Mouse (Mus musculus) cerebral cortex, adult 2 months (tissue): Measurements from ENCODE around the gene Scn8a.

ENCODE experiments used
- WGBS: fragments of 180-500 bp; shearing (Covaris S2); methylation state at CpG from one replicate; pipeline ENCODE4 v1.1.7; 2018; 5-methylcytosine and 5-hydroxymethylcytosine counted together

Gene Scn8a

DNA sequence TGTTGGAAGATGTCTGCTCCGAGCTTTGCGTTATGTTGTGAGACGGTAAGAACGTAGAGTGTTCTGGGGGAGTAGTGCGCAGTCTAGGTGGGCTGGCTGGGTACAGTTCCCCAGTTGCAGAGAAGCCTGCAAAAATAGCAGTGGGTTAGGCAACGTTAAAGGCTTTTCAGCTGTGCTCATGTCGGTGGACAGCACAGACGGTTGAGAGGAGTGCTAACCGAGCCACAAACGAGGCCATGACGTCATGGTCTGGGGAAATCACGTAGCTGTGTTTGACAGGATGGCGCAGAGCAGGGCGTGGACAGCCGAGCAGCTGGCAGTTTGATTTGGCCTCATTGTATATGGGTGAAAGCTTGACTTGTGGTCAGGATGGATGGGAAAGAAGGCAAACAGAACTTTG, 9.4 kb downstream of the Scn8a start:
- WGBS, result 36% methylated on average over 15 of the region's 15 CpGs

DNA sequence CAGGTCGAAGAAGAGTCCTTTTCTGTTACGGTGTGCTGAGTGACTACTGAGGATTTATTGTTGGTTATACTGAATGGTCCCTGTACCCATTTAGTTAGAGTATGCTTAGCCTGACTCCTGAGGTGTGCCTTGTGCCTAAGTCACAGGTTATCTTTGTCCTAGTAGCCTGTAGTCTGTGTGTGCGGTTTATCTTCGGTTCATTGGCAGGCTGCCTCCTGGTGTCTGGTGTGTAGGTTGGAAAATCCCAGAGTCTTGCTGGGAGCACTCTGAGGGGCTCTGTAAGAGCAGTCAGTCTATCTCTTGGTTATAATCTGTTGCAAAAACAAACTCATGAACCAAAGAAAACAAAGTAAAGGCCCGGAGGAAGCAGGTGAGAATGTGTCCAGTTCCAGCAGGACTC, 11.7 kb downstream of the Scn8a start:
- WGBS, result 44% methylated on average over 5 of the region's 5 CpGs

- 60% methylated on average over 6 of the region's 6 CpGs for WGBS
Measured at GRCm38 (mm10) chr15:100884481-100884880, 14.8 kb downstream of the Scn8a start.

DNA sequence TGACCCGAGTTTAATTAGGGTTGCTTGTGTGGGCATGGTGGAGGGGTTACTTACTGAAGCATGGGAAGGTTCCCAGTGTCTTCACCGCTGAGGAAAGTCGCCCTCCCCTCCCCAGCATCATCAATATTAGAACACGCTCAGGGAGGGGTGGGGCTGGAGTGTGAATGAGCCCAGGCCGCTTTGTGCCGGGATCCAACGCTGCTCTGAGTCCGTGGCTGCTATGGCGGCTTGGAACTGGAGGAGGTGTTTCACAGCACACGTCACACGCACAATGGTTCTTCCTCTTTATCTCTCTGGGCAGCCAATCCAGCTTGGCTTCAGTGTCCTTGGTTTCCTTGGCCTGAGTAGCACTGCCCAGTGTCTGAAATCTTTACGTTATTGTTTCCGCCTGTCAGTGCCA, 22.3 kb downstream of the Scn8a start:
- WGBS, result 45% methylated on average over 13 of the region's 13 CpGs

DNA sequence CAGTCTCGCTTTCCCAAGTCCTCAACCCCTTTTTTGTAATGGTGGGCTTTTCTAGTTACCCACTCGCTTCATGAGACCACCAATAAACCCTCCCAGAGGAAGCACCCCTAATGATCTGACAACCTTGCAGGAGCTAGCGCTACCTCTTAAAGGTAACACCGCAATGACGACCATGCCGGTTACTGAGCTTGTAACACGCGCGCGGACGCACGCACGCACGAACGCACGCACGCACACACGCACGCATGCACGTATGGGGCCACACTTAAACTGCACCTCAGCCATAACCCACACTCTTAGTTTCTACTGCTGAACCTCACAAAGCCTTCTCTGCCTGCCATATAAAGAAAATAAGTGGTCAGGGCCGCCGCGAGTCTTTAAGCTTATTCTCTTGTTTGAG, 26.8 kb downstream of the Scn8a start:
- 99% methylated on average over 23 of the region's 23 CpGs for WGBS

DNA sequence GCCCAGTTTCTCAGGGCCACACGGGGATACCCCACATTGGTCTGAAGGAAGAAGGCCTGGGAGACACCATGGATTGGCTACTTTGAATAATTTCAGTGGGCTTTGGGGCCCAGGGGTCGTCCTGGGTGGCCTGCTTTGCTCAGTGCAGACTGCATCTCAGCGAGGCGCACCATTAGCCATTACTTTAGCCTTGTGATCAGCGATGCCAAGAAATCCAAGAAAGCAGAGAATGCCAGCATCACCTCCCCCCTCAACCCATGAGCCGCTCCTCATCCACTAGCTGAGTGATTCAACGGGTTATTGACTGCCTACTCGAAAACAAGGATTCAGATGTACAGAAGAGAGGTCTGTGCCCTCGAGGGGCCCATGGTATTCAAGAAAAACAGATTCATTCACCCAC, 34.2 kb downstream of the Scn8a start:
- WGBS, result 39% methylated on average over 9 of the region's 9 CpGs

DNA sequence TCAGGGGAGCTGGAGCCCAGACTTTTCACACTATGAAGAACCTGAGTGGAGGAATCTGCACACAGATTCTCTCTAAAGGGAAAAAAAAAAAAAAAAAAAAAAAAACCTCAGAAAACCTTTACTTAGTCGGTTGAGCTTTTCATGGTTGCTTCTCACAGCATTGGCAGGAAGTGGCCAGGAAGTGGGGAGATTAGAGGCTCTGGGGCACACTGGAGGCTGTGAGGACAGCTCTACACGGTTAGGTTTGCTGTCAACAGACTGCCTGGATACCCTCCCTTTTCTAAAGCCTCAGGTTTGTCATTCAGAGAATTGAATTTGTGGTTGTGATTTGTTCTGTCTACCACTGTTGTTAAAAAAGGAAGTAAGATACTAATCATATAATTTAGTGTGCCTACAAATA, 35.3 kb downstream of the Scn8a start:
- 15% methylated on average over 2 of the region's 2 CpGs for WGBS

GRCm38 (mm10) chr15:100905751-100906150, 36.1 kb downstream of the Scn8a start:
- 71% methylated on average over 8 of the region's 8 CpGs for WGBS

- 69% methylated on average over 3 of the region's 3 CpGs for WGBS
Measured at GRCm38 (mm10) chr15:100908817-100909216, 39.2 kb downstream of the Scn8a start.

- 16% methylated on average over 3 of the region's 3 CpGs for WGBS
Measured at GRCm38 (mm10) chr15:100909734-100910163, 40.1 kb downstream of the Scn8a start.

DNA sequence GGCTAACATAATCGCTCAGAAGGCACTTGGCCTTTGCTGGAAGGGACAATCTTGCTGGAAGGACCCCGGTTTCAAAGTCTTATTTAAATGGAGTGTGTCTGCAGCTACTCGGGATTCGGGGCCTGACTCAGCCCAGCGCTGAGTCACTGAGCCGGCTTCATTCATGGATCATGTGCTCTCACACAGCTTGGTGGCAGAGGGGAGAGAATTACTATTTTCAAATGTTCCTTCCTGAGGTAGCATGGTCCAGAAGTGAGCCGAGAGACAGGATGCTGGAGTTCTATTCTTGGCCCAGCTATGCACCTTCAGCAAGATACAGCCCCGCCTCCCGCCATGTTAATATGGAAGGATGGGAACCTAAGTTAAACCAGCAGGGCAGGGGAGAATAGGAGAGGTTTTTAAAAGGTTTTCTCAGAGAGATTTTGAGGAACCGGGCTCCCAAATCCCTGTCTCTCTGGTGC, 40.8 kb downstream of the Scn8a start:
- 14% methylated on average over 10 of the region's 10 CpGs for WGBS

DNA sequence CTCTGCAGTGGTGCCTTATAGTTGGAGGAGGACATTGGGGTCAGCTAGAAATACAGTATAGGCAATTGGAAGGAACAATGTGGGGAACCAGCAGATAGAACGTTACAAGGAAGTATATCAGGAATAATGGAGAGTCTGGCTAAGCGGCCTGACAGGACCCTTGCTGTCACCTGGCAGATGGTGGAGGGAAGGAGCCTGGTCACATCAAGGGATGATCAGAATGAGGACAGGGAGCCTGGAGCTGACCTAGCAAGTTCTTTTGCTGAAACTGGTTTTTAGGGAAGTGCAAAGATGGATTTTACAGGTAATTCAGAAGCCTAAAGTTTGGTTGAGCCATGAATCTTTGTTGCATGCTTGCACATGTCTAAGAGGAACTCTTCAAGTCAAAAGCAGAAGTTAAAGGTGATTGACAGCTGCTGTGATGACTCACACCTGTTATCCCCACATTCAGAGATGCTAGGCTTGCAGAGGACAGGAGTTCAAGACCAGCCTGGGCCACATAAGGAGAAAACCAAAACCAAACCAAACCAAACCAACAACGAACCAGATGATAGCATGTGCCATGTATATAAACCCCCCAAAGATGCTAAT, 43.1 kb downstream of the Scn8a start:
- 80% methylated on average over 3 of the region's 3 CpGs for WGBS

- whole genome bisulfite sequencing, result 8% methylated on average over 24 of the region's 24 CpGs
Measured at GRCm38 (mm10) chr15:100914734-100915242, 45.1 kb downstream of the Scn8a start.

- 45% methylated on average over 4 of the region's 4 CpGs for WGBS
Measured at GRCm38 (mm10) chr15:100918046-100918445, 48.4 kb downstream of the Scn8a start.

DNA sequence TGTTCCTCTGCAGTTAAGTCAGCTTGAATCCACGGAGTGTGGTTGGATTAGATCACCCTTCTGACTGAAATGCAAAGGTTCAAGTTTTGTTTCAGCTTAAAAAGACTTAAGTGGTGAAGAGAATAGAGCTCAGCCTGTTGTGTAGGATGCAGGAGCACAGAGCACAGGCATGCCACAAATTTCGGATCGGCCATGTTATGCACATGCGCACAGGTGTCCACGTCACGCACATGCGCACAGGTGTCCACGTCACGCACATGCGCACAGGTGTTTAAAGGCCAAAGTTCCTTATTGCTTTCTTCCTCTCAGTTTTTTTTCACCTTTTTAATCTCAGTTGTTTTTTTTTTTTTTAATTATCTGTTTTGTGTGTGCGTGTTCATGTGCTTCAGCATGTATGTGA, 52.6 kb downstream of the Scn8a start:
- 78% methylated on average over 11 of the region's 11 CpGs for WGBS

GRCm38 (mm10) chr15:100923476-100923875, 53.8 kb downstream of the Scn8a start:
- WGBS, result 9% methylated on average over 19 of the region's 19 CpGs

GRCm38 (mm10) chr15:100924941-100925340, 55.3 kb downstream of the Scn8a start:
- WGBS, result 64% methylated on average over 10 of the region's 10 CpGs

GRCm38 (mm10) chr15:100930477-100930876, 60.8 kb downstream of the Scn8a start:
- 71% methylated on average over 3 of the region's 3 CpGs for WGBS

GRCm38 (mm10) chr15:100936176-100936575, 66.5 kb downstream of the Scn8a start:
- WGBS, result 76% methylated on average over 24 of the region's 24 CpGs

DNA sequence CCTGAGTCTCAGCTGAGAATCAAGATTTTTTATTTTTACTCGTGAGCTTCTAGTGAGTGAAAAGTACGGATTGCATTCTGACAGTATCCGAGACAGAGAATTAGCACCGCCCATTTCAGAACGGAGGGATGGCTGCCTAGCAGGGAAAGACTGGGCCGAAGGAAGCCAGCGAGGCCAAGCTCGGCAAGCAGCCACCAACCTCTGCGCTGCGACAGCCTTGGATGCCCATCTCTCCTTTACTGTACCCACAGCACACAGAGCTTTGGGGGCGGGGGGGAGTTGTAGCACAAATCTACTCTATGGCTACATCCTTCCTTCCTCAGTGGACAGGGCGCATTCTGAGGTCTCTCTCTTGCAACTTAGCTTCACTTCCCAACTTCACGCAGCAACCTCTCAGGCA, 78.7 kb downstream of the Scn8a start:
- WGBS, result 70% methylated on average over 13 of the region's 13 CpGs

GRCm38 (mm10) chr15:100949169-100949568, 79.5 kb downstream of the Scn8a start:
- 57% methylated on average over 4 of the region's 4 CpGs for WGBS

DNA sequence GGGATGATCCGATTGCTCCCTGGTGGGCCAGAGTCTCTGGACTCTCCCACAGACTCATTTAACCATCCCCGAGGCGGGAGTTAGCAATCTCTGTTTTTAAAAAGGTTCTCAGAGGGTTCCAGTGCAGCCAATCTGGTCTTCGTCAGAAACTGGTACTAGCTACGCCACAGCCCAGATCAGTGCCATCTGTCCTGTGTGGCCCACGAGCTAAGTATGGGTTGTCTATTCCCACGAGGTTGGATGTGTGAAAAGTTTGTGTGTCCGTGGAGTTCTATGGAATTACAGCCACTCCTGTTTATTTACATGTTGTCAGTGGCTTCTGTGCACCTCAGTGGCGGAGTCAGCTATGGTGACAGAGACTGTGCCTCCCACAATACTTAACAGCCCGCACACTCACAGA, 81.8 kb downstream of the Scn8a start:
- 49% methylated on average over 10 of the region's 10 CpGs for WGBS

GRCm38 (mm10) chr15:100952292-100952691, 82.6 kb downstream of the Scn8a start:
- 64% methylated on average over 2 of the region's 2 CpGs for WGBS

- 35% methylated on average over 8 of the region's 8 CpGs for WGBS
Measured at GRCm38 (mm10) chr15:100952854-100953253, 83.2 kb downstream of the Scn8a start.
